Mouse (Mus musculus): Measurements from ENCODE around the gene Lipt2. TPM values are rescaled to one million over a fixed set of nuclear protein-coding genes. Genes with fewer than 3 reads are reported as not detected.

Gene Lipt2
- total RNA-seq, 1 experiment from 2014 or later, result 5.7 TPM

DNA sequence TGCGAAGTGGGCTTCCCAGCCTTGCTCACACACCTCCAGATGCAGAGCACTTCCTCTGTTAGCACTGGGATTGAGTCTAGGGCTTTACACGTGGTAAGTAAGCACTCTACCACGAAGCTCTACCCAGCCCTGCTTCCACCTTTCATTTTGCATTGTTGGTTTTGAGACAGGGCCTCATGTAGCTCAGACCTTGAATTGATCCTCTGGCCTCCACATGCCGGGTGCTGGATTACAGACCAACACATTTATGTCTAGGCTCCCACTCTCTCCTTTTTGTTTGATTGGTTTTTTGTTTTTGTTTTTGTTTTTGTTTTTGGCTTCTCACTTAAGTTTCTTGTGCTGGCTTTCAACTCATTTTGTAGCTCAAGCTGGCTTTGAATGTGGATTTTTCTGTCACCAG lies 11.7 kb downstream of the Lipt2 start:
- DNase-seq, result no peak

DNA sequence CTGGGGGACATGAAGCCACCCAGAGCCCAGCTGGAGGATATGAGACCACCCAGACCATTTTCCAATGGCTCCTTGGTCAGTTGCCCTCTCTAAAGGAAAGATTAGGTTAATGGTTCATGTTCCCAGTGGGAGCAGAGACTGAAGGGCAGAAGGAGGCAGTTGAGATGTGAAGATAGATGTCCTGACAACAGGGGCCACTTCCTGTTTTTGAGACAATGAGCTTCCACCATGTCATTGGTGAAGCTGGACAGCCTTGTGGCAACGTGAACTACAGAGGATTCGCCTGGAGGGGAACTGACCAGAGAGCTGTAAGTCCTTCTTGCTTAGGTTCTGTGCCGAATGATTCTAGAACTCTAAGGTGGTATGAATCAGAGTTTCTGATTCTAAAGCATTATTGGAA lies 17.2 kb downstream of the Lipt2 start, which contains the start of gene Kcne3:
Kcne3 (plus strand) TSS at position 234 of the 400 bp plus-strand sequence.
- no peak for DNase-seq

DNA sequence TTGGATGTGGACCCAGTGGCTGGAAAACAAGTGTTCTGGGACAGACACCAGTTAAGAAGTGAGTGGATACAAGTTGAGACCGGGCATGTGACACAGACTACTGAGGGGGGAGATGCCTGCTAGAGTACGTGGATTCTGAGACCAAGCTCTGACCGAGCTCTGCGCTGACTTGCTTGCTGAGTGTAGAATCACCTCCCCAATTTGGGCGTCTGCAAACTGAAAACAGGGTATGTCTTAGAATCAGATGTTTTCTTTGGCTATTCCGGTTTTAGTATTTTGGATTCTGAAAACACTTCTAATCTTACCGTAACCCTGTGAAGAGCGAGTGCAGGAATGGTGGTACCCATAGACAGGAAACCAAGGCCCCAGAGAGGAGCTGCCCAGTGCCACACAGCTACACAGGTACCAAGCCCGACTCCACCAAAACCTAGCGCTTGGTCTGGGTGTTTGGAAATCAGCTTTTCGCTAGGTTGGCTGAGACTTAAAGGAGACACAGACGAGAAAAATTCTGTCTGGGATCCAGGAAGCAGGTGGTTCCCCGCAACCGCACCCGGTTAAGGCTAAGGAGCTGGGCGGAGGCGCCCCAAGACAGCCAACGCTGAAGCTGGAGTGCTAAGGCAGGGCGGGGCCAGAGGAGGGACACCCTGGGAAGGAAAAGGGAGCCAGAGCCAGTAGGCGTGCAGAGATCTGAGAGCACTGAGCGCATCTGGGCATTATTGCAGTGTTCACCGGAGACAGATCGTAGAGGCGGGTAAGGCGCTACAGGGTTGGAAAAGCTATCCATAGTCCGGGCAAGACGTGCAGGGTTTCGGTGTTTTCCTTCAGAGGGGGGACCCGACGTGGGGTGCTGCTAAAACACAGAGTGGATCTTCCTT lies 19.2 kb downstream of the Lipt2 start:
- peak; percentile 72 for DNase-seq

DNA sequence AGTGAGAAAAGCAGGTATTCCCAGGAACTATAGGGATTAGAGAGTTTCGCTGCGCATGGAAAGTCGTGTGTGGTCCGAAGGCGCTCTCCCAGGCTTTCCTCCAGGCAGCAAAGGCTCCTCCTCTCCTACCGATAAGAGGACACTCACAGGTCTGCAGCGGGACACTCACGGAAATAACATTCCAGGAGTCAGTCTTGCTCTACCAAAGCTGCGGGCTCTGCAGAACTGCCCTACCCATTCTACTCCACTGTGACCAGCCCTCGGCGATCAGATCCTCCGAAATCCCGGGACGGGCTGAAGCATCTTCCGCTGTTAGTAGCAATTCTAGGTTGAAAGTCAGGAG lies 19.8 kb downstream of the Lipt2 start:
- peak; percentile 7 for DNase-seq

DNA sequence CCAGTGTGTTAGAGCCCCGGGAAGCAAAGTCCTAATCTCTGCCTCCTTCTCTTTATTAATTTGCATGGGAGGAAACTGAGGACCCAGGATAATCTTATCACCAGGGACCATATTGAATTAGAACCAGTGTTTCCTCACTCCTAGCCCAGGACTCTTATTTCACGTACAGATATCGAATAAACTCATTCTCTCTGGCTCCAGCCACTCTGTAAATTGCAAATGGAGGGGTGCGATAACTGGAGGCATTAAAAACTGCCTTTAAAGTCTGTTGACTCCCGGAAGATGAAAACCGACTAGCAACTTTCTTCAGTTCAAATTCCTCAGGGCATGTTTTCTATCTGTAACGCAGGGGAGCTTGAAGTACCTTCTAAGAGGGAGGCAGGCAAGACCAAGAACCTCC lies 20.3 kb downstream of the Lipt2 start:
- no peak for DNase-seq

DNA sequence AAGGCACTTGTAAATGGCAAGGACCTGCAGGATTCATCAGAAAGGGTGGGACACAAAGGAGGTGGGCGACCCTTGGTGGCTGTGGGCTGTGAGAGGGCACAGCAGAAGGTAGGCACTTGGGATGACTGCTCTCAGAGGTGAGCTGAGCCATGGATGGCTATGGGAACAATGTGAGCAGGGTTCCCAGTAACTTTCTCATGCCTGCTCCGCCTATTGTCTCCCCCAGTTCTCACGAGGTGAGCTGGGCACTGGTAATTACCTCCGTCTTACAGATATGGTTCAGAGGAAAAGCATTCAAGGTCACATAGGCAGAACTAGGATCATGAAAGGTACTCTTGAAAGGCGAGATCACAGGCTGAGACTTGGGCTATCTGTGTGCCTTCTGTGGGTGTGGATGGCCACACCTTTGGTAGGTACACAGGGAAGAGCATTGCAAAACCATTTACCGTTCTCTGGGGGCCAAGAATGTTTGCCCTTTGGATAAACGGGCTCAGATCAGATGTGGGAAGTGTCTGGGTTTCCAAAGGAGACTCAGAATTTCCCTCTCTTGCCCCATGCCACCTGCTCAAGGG lies 20.8 kb downstream of the Lipt2 start:
- no peak for DNase-seq

DNA sequence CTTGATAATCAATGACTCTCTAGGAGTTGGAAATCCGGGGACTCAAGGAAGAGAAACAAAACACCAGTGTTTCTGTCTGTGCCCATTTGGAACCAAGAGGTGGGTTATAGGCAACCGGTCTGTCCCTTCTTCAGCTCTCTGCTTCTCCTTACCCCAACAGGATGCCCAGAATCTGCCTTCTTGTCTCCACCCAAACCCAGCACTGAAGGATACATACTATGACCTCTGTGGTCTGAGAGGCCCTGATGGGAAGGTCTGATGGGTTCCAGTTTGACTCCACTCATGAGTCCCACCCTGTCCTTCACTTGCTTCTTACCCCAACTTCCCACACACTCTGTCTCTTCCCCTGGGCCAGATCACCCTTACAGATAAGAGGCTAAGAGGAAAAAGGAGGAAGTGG lies 22.1 kb downstream of the Lipt2 start:
- no peak for DNase-seq

DNA sequence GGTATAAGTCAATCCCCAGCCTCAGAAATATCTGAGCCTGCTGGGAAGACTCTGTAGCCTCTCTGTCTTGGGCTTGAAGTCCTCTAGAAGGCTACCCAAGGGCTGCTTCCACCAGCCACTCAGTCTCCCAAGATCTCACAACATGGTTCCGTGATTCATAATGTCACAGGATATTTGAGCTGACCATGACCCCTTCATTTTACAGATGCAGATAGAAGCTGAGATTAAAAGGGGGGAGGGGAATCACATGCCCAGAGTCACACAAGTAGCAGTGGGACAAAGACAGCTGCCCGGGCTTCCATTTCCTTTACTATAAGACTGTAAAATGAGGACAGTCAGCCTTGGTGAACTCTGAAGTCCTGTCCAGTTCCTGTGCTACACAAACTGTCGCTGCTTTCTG lies 22.5 kb downstream of the Lipt2 start:
- no peak for DNase-seq

DNA sequence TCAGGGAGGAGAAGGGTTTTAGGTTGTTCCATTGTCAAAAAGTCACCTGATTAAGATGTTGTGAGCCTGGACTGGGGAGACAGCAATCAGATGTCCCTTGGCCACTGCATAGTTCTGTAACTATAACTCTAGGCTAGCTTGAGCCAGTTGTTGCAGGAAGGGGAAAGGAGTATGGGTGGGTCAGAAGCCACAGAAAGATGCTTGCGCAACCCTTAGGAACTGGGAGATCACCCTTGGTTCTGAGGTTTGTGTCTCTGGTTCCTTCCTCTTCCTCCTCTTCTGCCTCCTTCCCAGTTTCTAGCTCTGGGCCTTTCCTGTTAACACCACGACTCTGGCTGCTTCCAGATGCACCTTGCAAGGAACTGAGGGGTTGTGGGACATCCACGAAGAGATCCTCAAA lies 23.3 kb downstream of the Lipt2 start:
- no peak for DNase-seq

DNA sequence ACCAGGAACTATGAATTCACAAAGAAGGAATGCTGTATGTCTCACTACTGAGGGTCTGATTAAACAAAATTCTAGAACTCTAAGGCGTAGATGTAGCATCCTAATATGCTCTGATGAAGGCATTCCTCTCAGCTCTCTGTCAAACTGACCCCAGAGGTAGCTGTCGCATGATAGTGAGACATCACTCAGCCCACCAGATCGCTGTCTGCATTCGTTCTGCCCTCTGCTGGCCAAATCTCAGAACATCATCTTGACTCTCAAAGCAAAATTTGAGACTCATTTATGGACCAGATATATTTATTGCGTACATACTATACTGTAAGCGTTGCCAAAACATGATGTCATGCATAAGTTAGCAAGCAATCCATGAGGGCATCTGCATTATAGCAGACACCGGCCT lies 28.5 kb downstream of the Lipt2 start:
- DNase-seq, result peak; percentile 69

DNA sequence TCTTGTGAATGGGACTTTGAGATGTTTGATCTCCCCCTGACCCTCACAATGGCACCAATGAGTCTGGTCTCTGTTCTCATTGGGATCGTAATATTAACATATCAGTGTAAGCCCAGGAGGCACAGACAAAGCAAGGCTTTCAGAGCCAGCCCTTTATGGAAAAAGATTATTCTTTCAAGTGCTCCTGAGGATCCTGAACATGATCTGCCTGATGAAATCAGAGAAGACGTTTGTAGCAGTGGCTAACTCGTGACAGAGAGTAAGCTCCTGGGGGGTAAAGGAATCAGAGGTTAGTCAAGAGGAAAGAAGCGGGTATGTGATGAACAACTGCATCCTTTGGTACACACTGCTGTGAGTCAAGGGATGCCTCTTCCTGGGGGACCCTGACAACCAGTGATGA lies 31.1 kb downstream of the Lipt2 start:
- DNase-seq, result no peak

DNA sequence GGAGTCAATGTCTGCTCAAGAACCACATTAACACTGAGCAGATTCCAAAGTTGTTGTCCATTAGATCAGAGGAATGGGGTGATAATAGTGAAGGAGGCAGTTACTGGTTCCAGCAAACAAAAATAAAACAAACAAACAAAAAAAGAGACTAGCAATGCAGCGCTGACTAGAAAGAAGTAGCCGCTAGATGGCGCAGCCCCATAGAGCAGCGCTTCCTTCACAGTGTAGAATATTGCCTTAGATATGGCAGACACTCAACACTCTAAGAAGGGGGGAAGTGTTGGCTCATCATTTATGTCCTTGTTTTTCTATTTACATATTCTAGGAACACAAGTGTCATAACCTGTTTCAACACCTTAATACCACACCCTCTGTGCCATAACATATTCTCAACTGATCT lies 31.7 kb downstream of the Lipt2 start:
- DNase-seq, result peak; percentile 82

DNA sequence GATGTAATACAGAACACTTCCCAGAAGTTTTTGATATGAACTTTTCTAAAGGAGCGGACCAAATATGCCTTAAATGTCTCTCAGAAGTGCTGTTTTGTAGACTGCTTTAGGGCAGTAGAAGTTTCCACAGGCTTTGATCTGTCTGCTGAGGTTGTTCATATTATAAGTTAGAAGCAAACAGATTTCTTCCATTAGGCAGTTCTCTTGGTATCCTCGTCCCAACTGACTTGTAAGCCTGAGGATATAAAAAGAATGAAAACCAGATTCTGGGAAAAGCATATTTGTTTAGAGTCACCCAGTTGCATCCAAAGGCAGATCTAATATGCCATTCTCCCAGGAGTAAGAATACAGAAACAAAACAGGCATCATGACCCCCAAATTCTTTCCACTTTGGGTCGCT lies 42.1 kb downstream of the Lipt2 start:
- DNase-seq, result no peak

DNA sequence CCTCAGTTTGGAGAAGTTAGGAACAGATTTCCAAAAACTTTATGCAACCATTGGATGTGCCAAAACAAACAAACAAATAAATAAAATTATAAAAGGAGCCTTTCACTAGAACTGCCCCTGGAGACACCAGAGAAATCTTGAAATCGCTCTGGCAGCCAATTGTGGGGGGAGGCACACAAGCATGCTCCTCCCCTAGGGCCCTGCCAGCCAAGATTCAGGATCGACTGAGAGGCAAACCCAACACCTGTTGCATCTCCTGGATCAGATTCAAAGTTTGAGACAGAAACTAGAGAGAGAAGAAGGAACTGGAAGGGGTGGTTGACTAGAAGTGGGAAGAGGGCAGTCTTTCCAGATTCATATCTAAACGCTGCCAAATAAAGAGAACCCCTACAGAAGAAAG lies 44.5 kb downstream of the Lipt2 start:
- DNase-seq, result peak; percentile 35

DNA sequence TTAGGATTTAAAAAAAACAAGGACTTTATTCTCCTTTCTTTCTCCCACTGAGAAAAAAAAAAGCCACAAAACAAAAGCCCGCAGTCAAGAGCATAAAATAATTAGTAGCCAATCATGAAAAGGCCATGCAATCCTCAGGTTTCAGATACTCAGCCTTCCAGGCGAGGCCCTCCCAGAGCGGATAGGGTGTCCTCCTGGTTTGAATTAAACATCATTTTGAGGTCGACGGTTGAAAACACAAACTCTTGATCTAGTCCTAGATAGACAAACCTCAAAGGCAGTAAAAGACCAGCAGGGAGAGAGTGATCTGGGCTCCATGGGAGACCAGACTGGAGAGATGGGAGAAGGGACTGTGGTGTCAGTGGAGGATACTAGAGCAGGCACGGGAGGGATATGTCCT lies 45.8 kb downstream of the Lipt2 start:
- no peak for DNase-seq

DNA sequence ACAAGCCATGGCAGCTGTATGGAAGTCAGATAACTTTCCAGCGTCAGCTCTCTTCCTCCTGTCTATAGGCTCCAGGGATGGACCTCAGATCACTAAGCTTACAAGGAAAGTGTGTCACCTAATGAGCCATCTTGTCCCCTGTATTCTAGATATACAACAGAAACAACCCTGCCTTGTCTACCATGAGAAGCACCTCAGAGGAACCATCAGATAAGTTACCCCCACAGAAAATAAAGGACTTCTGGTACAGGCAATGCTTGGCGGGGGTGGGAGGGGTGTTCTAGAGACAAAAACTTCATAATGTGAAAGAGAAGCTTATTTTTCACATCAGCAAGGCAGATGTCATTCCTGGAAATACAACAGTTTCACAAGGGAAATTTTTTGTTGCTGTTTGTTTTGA lies 47.1 kb downstream of the Lipt2 start:
- DNase-seq, result no peak

DNA sequence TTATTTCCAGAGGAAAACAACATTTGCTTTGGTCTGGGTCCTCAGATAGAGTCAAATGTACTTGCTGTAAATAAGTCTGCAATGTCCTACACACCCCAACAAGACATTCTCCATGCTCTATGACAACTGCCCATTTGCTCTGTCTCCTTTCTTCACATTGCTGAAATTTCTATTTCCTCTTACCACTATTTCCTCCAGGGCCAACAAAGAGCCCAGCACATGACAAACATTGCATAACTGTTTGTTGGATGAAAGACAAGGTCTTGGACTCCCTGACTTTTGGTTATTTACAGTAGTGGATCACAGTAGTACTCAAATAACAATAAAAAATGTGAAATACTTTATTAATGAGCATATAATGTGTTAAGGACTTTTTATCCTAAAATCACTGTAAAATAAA lies 48.8 kb downstream of the Lipt2 start:
- DNase-seq, result no peak

Other genes starting within 250 kb of the Lipt2 start
- gene Rnf169, start 178.8 kb upstream of the Lipt2 start, total RNA-seq (2021), result 18.6 and 19.1 TPM in 2 replicates
- 0.26 TPM in 1 of 2 replicates, not detected in the other for gene Chrdl2, start 153.1 kb upstream of the Lipt2 start, total RNA-seq (2021)
- gene Pold3, start 37.7 kb upstream of the Lipt2 start, total RNA-seq (2021), result 22.5 and 30.0 TPM in 2 replicates
- gene Kcne3, start 17.2 kb downstream of the Lipt2 start, total RNA-seq (2021), result 2.0 and 2.6 TPM in 2 replicates
- gene Pgm2l1, start 68.1 kb downstream of the Lipt2 start, total RNA-seq (2021), result 6.7 and 11.4 TPM in 2 replicates
- 1.4 and 1.8 TPM in 2 replicates for gene P4ha3, start 126.2 kb downstream of the Lipt2 start, total RNA-seq (2021)
- 21.3 and 21.4 TPM in 2 replicates for gene C2cd3, start 213.0 kb downstream of the Lipt2 start, total RNA-seq (2021)
- gene Ppme1, start 213.0 kb downstream of the Lipt2 start, total RNA-seq (2021), result 53.4 and 55.1 TPM in 2 replicates